ENCODE assay signal across 7 mouse cellular contexts in the genomic region with DNA sequence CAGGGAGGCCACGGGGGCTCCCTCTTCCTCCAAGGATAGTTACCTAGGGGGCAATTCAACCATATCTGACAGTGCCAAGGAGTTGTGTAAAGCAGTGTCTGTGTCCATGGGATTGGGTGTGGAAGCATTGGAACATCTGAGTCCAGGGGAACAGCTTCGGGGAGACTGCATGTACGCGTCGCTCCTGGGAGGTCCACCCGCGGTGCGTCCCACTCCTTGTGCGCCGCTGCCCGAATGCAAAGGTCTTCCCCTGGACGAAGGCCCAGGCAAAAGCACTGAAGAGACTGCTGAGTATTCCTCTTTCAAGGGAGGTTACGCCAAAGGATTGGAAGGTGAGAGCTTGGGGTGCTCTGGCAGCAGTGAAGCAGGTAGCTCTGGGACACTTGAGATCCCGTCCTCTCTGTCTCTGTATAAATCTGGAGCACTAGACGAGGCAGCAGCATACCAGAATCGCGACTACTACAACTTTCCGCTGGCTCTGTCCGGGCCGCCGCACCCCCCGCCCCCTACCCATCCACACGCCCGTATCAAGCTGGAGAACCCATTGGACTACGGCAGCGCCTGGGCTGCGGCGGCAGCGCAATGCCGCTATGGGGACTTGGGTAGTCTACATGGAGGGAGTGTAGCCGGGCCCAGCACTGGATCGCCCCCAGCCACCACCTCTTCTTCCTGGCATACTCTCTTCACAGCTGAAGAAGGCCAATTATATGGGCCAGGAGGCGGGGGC. TPM values are rescaled to one million over a fixed set of nuclear protein-coding genes. Genes with fewer than 3 reads are reported as not detected.
A peak's percentile ranks its signal among the peaks of the same experiment; 100 is the strongest.
DNase-seq lines count a peak whose midpoint lies in the region; ATAC-seq lines count a peak whose summit lies in the region.

No protein-coding gene starts in this region.

- peak; percentile 23 for DNase-seq in embryo, embryonic 10.5 days (ENCODE audit: low spot score)
- peak; percentile 8 for DNase-seq in gastrocnemius, postnatal 10 days
- DNase-seq in kidney, adult 9 months, result peak; percentile 19
- peak; percentile 49 for DNase-seq in neural tube, embryonic 11.5 days (ENCODE audit: low spot score)
- no peak for DNase-seq in natural killer cell, adult 2 months (ENCODE audit: low spot score in 2 of 2)

- no peaks in the 10 kb centered on the region for H3K36me3 ChIP-seq in megakaryocyte, embryonic 14.5 days (replicated peaks; ENCODE audit: low read length)
- no peaks in the 10 kb centered on the region for H3K36me3 ChIP-seq in neural tube, embryonic 11.5 days (ENCODE audit: control insufficient read depth, insufficient read depth, low read length)

- no peak for ATAC-seq in megakaryocyte, adult 5-6 weeks (ENCODE audit: poor library complexity, severe bottlenecking)
- ATAC-seq in neural tube, embryonic 11.5 days (ENCODE audit: insufficient read depth, low FRiP score, low TSS enrichment), result peak; percentile 42; the same call in 1 of the 2 replicates

- H3K9me3 ChIP-seq in megakaryocyte, embryonic 14.5 days, result peaks cover 16% of the 10 kb centered on the region
- no peaks in the 10 kb centered on the region for H3K9me3 ChIP-seq in neural tube, embryonic 11.5 days (ENCODE audit: control insufficient read depth, low read length)

- H3K4me1 ChIP-seq in megakaryocyte, embryonic 14.5 days, result peaks cover 12% of the 10 kb centered on the region; the same call in 1 of the 2 replicates
- no peaks in the 10 kb centered on the region for H3K4me1 ChIP-seq in neural tube, embryonic 11.5 days (ENCODE audit: control insufficient read depth, insufficient read depth, low read length)

- H3K27me3 ChIP-seq in megakaryocyte, embryonic 14.5 days (replicated peaks), result peaks cover 50% of the 10 kb centered on the region
- peaks cover 28% of the 10 kb centered on the region for H3K27me3 ChIP-seq in neural tube, embryonic 11.5 days (ENCODE audit: control insufficient read depth, insufficient read depth, low read length)

- H3K27ac ChIP-seq in neural tube, embryonic 11.5 days (ENCODE audit: low read depth, low read length), result no peak overlapping the region

- peak overlapping the region; percentile 73 for H3K4me3 ChIP-seq in megakaryocyte, embryonic 14.5 days (replicated peaks)
- peak overlapping the region; percentile 37 for H3K4me3 ChIP-seq in neural tube, embryonic 11.5 days (ENCODE audit: low read depth, low read length)

- H3K9ac ChIP-seq in neural tube, embryonic 11.5 days (ENCODE audit: low read length), result no peak overlapping the region

- WGBS in neural tube, embryonic 11.5 days, result 13% methylated on average over 31 of the region's 33 CpGs

- peak overlapping the region; percentile 62 for H3K4me2 ChIP-seq in neural tube, embryonic 11.5 days (ENCODE audit: low read depth)

RNA-seq across cellular contexts. Expression of a gene that starts 2.0 kb away (rescaled TPM):
- polyA plus RNA-seq in megakaryocyte, embryonic 14.5 days (2012; ENCODE audit: insufficient read depth, low replicate concordance), result not detected in 2 replicates
- 0.02 and 0.14 TPM in 2 replicates for total RNA-seq in megakaryocyte, adult 5-6 weeks (2015)
- 0.04 TPM in 1 of 2 replicates, not detected in the other for total RNA-seq in megakaryocyte, adult 5-6 weeks (2017)
- total RNA-seq in gastrocnemius, postnatal 10 days (2021), result 10 to 100 TPM in 1 of 2 experiments, 1 to 10 TPM in 1; 9.9 to 11.0 TPM
- 0.04 and 0.09 TPM in 2 replicates for polyA plus RNA-seq in neural tube, embryonic 11.5 days (2014; fragmentation: Nextera tagmentation; extraction: Ambion mirVana)

Comparison
In these comparisons a context has a peak if more than half of its experiments do, and no peak if none do; other contexts are left out.
1. DNase-seq: peak in embryo, embryonic 10.5 days (single experiment), gastrocnemius, postnatal 10 days (single experiment), kidney, adult 9 months (single experiment) and neural tube, embryonic 11.5 days (single experiment); none in natural killer cell, adult 2 months (0 of 2).
2. RNA of a gene that starts 2.0 kb away (total RNA-seq): 9.9 to 11.0 TPM in gastrocnemius, postnatal 10 days; 0.02 to 0.14 TPM in megakaryocyte, adult 5-6 weeks; every median in the first group is over 4 times any median in the second.